Mouse (Mus musculus): ENCODE measurements around the gene Mettl7a3.
A peak's percentile ranks its signal among the peaks of the same experiment; 100 is the strongest.
"Not testable (repeated sequence)": the region's sequence is repeated elsewhere in the genome, so short reads cannot be mapped to it uniquely, and the experiment has no call there.

Gene Mettl7a3

DNA sequence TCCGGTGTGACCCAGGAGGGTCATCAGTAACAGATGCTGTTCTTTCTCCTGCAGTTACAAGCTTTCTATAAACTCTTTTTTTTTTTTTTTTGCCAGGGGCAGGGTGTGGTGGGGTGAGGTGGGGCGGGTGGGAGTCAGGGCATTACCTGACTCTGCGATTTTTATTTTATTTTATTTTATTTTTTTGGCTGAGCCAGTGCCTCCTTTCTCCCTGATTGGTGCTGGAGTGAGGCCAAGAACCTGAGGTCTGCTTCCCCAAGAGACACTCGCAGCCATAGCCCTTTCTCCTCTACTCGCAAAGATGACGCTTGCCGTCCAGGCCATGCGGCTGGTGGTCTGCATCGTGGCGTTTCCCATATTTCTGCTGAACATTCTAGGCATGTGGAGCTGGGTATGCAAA is at the start of gene Mettl7a3:
Gene Mettl7a3 (plus strand): TSS at position 301 of the 400 bp plus-strand sequence.
- DNase-seq, result no peak

DNA sequence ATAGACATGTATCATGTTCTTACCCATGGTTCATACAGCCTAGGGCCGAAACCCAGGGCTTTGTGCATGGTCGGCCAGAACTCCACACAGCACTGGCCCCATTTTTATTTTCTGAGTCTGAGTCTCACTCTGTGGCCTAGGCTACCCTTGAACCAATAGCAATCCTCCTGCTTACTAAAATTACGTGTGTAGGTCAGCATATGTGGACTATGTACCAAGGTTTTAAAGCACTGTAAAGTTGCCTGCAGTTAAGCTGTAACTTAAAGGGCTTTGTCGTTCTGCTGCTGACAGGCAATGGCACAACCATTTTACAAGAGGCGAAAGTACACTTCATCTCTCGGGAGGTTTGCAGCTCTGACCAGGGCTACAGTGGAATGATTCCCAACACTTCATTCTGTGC is 45.7 kb upstream of the Mettl7a3 start:
- no peak for DNase-seq

DNA sequence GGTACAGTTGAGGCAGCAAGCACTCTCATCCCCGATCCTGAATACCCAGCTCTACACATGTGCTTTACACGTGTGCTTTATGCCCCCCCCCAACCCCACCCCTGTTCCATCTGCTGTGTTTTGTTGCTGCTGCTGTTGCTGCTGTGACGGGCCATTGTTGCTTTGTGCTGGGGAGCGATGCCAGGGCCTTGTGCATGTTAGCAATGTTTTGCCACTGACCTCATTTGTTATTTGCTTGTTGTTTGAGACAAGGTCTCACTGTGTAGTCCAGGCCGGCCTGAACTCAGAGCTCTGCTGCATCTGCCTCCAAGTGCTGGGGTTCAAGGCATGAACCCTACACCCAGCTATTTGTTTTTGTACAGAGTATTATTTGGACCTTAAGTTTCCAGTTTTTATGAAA is 43.9 kb upstream of the Mettl7a3 start:
- no peak for DNase-seq

DNA sequence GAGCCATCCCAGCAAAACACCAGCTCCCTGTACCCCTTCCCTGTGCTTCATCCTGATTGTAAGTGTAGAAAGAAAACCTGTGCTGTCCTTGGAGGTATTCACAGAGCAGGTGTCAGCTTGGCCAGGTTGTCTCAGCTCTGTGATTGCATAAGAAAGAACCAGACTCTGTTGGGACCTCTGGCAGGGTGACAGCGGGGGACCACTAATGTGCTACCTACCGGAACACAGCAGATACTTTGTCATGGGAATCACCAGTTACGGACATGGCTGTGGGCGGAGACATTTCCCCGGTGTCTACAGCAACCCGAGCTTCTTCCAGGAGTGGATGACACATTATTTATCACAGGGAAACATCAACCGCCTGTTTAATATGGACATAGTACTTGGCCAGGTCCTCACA is 42.4 kb upstream of the Mettl7a3 start:
- DNase-seq, result no peak

DNA sequence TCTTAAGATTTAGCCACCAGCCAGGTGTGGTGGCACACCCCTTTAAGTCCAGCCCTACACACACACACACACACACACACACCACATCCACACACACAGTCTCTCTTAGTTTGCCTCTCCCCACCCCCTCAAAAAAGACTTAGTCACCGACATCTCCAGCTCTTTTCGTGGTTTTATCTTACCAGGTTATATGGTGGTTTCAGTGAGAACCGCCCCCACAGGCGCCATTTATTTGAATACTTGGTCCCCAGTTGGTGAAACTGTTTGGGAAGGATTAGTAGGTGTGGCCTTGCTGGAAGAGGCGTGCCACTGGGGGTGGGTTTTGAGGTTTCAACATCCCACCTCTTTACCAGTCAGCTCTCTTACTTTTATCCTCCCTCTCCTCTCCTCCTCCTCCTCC is 36.9 kb upstream of the Mettl7a3 start:
- no peak for DNase-seq

DNA sequence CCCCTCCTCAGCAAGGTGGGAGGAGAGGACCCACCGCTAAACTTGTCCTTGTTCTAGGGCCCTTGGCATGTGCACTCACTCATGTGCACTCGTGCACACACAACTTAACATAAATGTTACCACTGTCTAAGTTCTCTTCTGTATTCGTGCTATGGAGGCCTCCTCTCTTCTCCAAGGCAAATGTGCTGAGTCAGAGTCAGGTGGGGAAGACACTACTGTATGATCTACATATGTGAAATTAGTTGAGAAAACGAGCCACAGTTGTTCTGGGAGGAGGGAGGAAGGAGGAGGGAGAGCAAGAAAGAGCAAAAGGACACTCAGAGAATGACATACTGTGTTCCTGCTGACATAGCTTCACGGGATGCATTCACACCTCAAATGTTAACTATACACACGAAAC is 34.2 kb upstream of the Mettl7a3 start:
- no peak for DNase-seq

DNA sequence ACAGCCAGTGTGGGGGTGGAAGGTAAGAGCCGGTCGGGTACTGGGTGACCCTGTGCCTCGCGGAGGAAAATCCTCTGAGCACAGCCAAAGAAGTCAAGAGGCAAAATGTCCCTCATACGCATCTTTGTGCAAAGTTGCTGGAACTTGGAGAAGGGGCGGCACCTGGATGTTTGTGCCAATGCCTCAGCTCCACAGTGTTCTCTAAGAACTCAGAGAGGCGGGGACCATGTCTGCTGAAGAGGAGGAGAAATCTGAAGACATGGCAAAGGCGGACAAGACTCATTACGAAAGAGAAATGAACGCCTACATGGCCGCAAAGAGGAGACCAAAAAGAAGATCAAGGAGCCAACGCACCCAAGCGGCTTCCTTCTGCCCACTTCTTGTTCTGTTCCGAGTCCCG is 33.2 kb upstream of the Mettl7a3 start:
- no peak for DNase-seq

DNA sequence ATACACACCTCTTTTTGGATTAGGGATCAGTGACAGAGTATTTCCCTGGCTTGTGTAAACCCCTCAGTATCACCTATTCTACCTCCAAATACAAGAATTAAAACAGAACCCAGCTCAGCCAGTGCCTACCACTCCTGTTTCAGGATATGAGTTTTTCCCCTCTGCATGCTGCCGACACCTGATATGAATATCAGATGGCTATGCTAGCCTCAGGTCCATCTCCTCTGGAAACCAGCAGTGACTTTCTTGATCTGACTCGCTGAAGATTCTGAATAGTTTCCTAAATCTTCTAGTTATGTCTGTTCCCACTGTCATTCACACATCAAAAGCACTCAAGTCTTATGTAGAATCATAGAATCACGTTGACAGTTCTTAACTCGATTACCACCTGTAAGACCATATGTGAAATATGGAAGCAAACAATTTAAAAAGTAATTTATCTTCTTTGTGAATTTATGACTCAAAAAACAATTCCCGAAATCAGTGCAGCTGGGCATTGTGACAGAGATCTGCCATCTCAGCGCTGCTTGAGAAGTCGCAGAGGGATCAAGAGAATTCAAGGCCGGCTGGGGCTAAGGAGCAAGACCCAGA is 31.2 kb upstream of the Mettl7a3 start:
- DNase-seq, result no peak

DNA sequence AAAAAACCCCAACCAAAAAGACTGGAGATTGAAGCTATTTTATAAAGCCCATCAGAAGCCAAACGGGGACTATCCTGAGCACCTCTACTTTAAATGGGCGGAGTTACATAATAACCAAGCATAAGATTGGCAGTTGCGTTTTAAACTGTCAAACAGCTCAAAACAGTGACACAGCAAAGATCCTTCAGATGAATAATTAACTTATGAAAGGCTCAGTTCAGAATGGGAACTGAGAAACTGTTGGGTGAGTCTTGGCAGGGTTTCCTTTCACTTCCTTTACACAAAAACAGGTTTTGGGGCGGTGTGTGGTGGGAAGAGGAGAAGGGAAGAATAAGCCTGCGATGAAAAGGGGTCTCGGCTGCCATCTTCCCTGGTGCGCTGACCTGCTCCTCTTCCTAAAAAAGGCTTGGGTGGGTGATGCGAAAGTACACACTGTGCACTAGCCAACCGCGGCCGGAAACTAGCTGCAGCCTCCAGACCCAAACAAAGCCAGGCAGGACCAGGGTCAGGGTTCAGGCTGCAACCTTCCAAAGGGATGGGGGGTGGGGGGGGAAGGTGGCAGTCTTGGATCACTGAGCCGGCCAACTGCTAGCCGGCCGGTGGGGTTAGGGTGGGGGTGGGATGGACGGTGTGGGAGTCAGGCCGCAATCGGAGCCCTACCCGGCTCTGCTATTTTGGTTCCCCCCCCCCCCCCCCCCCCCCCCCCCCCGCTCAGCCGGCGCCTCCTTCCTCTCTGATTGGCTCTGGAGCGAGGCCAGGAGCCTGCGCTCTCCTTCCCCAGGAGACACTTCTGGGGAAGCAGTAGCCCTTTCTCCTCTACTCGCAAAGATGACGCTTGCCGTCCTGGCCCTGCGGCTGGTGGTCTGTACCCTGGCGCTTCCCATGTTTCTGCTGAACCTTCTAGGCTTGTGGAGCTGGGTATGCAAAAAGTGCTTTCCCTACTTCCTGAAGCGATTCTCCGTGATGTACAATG is 30.4 kb upstream of the Mettl7a3 start, which contains the start of gene Mettl7a1:
Gene Mettl7a1 (plus strand): TSS at position 122 of the 973 bp plus-strand sequence.
- peak; percentile 90 for DNase-seq

DNA sequence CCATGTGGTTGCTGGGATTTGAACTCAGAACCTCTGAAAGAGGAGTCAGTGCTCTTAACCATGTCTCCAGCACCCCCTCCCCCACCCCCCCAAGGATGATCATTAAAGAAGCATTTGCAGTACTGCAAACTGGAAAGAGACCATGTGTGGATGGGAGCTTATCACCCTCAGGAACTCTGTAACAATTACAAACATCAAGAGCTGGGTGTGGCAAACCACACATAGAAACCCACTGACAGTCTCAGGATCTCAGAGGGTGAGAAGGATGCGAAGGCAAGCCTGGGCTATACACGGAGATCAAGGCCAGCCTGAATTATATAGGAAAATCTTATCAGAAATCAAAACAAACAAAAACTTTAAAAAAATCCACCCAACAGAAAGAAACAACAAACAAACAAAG is 28.5 kb upstream of the Mettl7a3 start:
- DNase-seq, result no peak

DNA sequence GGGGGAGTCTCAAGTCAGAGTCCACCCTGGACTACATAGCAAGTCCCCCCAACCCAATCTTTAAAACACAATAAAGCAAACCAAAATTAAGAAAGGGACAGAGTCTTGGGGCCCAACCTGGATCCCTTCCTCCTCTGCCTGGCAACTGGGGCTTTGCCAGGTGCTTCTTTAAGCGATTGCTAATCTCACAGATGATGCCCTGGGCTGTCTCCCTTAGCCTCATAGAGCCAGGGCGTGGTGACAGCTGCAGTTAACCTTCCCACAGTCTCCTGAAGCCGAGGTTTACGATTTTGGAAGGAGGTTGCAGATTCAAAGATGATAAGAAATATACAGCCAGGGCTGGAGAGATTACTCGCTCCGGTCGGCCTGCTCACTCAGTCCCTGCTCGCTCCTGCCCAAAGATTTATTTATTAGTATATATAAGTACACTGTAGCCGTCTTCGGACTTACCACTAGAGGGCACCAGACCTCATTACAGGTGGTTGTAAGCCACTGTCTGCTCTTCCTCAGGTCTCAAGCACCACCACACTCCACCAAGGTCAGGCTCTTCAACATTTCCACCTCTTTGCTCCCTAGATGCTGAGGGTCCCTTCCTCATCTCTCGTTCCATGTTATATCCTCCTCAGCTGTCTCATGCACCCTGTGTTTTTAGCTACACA is 27.2 kb upstream of the Mettl7a3 start:
- peak; percentile 56 for DNase-seq

DNA sequence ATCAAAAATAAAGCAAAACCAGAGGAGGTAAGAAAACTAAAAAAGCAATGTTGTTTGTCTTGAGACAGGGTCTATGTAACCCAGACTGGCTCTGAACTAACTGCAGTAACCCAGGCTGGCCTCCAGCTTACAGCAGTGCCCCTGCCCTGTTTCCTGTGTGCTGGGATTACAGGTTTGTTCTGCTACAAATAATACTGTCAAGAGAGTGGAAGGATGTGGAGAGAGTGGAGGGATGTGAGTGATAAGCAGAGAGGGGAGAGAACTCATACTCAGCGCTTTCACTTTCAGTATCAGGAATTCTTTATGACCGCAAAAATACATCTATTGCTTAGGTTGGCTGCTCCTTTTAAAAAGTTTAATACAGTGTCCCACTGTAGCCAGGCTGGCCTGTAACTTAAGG is 22.4 kb upstream of the Mettl7a3 start:
- DNase-seq, result no peak

DNA sequence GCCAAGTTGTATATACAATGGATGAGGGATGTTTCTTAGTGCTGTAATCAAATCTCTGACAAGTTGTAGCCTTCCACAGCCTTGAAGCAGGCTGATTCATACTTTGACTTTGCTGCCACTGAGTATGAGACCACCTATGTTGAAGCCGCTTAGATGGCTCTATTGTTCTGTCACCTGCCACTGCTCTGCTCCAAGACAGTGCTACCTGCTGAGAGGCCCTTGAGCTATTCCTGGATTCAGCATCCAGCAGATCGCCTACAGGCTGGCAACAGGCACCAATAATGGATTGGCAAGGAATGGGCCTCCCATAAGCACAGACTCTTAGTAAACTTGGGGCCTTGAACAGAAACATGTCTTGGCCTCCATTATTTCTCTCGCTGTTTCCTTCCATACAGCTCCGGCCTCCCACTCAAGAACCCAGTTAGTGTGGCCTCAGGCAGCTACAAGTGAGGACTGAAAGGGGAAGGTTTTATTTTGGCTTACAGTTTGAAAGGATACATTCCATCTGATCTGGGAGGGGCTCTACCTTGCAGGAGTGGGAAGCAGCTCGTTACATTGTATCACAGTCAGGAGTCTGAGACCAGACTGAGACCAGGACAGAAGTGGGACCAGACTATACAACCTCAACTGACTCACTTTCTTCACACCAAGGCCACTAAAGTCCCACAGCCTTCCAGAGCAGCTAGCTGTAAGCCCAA is 20.1 kb upstream of the Mettl7a3 start:
- no peak for DNase-seq

DNA sequence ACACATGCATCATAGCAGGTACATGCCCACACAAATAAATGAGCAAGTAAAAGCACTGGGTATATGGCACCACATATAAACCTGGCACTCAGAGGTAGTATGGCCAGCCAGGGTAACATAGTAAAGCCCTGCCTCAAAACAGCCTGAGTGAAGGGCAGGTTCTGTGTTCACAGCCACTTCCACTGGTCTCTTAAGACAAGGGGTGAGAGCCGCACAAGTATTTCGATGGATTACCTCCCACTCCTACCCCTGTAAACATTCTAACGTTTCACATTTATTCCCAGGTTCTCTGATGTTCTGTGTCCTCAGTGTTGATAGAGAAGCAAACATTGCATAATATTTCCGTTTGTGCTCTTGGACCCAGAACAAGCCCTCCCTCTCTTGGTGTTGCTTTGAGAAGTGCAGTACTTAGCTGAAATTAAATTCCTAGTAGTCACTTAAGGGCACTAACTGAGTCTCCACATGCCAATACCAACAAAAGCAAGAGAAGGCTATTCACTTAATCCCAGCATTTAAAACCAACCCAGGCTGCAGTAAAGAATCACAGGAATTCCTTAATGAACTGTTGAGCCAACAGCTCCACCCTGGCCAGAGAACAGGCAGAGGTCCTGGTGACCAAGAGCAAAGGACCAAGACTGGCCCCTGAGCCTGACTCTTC is 16.6 kb upstream of the Mettl7a3 start:
- DNase-seq, result peak; percentile 37

DNA sequence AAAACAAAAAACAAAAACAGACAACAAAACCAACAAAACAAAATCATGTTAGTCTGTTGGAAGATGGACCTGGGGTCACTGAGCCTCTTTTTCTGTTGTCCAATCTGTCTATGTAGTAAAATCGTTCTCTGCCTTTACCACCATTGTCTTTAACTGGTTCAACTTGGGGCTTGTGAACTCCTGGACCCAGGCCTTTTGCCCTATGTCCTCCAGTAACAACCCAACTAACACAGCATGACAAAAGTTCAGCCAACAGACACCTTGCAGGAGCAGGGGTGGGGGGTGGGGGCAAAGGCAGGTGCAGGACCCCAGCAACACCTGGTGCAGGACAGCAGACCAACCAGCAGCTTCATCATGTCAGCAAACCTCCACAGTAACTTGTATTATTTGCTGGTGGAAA is 14.8 kb upstream of the Mettl7a3 start:
- DNase-seq, result no peak

DNA sequence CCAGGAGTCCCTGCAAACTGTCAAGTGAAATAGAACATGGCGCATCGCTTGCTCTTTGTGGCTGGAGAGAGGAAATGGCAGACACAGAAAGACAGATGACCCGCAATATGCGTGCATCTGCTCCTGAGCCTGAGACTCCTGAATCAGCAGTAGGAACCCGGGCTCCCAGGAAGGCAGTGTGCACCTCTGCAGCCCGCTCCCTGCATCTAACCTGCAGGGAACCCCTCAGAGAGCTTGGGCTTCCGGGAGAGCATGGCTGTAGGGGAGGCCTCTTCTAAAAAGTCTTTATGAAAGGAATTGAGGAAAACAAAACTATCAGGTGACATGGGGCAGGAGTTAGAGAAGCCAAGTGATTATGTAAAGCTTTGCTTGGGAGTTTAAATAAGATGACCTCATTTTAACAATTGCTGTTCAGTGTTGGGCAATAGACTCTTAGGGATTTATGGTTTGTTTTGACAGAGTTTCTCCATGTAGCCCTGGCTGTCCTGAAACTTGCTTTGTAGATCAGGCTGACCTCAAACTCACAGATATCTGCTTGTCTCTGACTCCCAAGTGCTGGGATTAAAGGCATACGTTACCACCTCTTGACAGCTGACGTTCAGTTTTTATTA is 14.3 kb upstream of the Mettl7a3 start:
- no peak for DNase-seq

DNA sequence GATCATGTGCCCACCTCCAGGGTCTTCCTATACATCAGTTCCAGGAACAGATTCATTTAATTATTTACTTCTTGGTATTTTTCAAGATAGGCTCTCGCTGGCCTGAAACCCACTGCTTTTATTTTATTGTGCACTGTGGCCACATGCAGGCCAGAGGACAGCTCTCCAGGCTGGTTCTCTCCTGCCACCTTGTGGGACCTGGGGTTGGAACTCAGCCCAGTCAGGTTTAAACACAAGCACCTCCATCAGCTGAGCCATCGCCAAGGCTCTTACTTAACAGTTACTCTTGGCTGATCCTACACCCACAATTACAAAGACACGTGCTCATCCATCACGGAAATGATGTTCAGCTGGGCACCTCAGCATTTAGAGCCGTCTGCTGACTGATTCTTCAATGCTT is 13.6 kb upstream of the Mettl7a3 start:
- peak; percentile 83 for DNase-seq

DNA sequence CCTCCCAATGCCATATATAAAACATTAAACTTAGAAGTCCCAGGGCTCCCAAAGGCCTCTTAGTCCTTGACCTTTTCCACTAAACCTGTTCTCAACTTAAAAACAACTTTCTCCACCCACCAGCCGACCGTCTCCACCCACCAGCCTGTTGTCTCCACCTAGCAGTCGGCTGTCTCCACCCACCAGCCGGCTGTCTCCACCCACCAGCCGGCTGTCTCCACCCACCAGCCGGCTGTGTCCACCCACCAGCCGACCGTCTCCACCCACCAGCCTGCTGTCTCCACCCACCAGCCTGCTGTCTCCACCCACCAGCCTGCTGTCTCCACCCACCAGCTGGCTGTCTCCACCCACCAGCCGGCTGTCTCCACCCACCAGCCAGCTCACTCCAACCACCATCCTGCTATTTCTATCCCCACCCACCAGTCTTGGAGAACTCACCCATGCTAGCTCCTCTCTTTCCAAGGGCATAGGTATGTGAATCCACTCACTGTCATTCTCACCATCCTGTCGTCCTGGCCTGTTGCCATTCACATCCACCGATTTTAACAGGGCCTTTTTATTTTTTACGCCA is 10.6 kb upstream of the Mettl7a3 start:
- DNase-seq, result no peak

DNA sequence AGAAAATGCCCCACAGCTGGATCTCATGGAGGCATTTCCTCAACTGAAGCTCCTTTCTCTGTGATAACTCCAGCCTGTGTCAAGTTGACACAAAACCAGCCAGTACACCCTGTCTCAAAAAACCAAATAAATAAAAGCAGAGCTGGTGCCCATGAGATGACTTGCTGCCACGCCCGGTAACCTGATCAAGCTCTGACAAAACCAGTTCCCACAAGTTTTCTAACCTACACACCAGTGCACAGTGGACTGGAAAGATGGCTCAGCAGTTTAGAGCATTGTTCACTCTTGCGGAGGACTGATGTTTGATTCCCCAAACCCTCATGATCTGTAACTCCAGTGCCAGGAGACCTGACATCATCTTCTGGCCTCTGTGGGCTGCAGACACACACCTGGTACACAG is 9.5 kb upstream of the Mettl7a3 start:
- no peak for DNase-seq

DNA sequence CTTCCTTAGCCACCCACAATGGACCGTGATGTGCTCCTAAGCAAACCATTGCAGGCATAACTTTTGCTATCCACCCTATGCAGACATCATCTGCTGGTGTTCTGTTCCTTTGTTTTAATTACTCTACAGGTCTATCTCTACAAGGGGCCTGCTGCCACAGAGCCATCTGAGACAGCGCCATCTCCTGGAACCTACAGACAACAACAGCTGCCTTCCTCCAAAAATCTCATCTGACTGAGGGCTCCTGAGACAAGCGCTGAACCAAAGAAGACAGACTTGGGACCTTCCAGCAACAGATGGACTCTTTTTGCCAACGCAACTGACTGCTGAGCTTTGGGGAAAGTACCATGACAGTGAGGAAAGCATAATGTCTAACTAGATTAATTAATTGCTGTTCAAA is 6.6 kb upstream of the Mettl7a3 start:
- DNase-seq, result not testable (repeated sequence)

DNA sequence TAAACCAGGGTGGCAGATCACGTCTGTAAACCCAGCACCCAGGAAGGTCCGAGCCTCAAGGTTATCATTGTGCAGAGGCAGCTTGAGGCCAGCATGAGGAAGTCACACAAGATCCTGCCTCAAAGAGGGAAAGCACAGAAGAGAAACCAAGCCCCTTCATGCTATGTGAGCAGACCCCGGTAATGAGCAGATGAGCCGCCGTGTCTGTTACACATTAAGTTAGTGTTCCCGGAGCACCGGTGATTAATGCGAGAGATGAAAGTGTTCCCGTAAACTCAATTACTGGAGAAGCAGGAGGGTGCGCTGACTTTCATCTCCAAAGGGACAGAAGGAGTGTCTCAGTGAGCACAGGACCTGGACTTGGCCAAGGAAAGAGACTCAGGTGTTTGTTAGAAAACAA is 5.4 kb upstream of the Mettl7a3 start:
- not testable (repeated sequence) for DNase-seq

DNA sequence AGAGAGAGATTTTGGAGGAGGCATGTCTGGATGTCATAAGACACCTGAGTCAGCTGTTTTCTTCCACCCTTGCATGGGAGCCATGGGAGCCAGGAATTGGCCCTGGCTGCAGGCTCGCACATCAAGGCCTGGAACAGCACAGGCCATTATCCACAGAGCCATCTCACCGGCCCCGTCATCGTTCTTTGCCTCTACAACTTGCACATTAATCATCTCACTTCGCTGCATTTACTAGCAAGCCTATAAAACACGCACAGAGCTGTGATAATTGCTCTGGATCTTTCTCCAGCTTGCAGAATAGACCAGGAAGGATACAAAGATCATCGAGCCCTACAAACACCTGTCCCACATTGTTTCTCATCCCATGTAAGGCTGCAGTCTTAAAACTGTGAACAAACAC is 4.0 kb upstream of the Mettl7a3 start:
- no peak for DNase-seq
